Comparison of ENCODE assay signal across 8 mouse cellular contexts in the genomic region with DNA sequence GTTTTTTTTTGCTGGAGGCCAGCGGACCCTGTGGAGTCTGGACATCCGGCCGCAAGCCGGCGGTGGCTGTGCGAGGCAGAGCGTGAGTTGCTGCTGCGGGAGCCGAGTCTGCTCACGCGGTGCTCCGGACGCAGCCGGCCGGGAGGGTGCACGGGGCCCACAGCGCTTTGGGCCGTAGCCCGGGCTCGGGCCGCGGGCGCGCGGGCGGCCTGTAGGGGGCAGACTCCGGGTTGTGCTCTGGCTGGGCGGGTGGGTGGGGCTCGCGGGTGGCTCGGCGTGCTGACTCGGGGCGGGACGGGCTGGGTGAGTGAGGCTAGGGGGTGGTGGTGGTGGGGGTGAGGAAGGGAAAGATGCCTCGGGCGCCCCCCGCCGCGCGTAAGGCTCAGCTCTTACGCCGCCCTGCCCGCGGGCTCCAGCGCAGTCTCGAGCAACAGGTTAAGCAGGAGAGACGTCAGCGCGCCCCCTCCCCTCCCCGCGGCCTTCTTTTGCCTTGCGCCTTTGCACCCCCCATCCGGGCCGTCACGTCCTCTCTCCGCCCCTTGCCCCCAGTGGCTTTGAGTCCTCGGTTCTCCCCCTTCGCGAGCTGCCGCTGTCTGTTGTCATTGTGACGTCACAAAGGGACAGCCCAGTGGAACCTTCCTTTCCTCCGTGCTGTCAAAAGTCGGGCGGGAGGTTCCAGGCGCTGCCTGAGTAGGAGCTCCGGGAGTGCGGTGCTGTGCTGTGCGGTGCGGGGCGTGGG. TPM values are rescaled to one million over a fixed set of nuclear protein-coding genes. Genes with fewer than 3 reads are reported as not detected.
A peak's percentile ranks its signal among the peaks of the same experiment; 100 is the strongest.
DNase-seq lines count a peak whose midpoint lies in the region; ATAC-seq and TF ChIP-seq lines count a peak whose summit lies in the region.

No protein-coding gene starts in this region.

- no peaks in the 10 kb centered on the region for H3K27me3 ChIP-seq in embryonic facial prominence, embryonic 11.5 days (ENCODE audit: control insufficient read depth, insufficient read depth, low read length)
- no peaks in the 10 kb centered on the region for H3K27me3 ChIP-seq in limb, embryonic 14.5 days (ENCODE audit: control insufficient read depth, insufficient read depth, low read length)
- H3K27me3 ChIP-seq in midbrain, embryonic 16.5 days (ENCODE audit: control insufficient read depth, insufficient read depth, low read depth, low read length), result no peaks in the 10 kb centered on the region
- H3K27me3 ChIP-seq in spleen, adult 2 months (ENCODE audit: control insufficient read depth, insufficient read depth, low read length), result no peaks in the 10 kb centered on the region; the same call in 1 of the 2 replicates

- peak; percentile 60; the same call in 1 of the 2 replicates for TF ChIP-seq CTCF in spleen, adult 2 months (IDR thresholded peaks at IDR 0.05; ENCODE audit: extremely low read depth, insufficient read depth, insufficient read length, insufficient replicate concordance)

- peak overlapping the region; percentile 52 for H3K27ac ChIP-seq in embryonic facial prominence, embryonic 11.5 days (replicated peaks; ENCODE audit: low read depth, low read length)
- peak overlapping the region; percentile 75 for H3K27ac ChIP-seq in limb, embryonic 14.5 days (replicated peaks; ENCODE audit: low read depth, low read length)
- peak overlapping the region; percentile 73 for H3K27ac ChIP-seq in midbrain, embryonic 16.5 days (ENCODE audit: low read length)
- H3K27ac ChIP-seq in spleen, adult 2 months (ENCODE audit: insufficient read depth, low read length), result peak overlapping the region; percentile 75

- 0% methylated on average over 43 of the region's 71 CpGs for WGBS in embryonic facial prominence, embryonic 11.5 days
- 0% methylated on average over 52 of the region's 71 CpGs for WGBS in limb, embryonic 14.5 days
- WGBS in midbrain, embryonic 16.5 days, result 0% methylated on average over 51 of the region's 71 CpGs
- WGBS in spleen, adult 2 months, result 1% methylated on average over 69 of the region's 71 CpGs

- H3K4me2 ChIP-seq in embryonic facial prominence, embryonic 11.5 days (ENCODE audit: low read depth, low read length), result peak overlapping the region; percentile 78
- peak overlapping the region; percentile 54 for H3K4me2 ChIP-seq in limb, embryonic 14.5 days (replicated peaks; ENCODE audit: low read depth, low read length, severe bottlenecking)
- H3K4me2 ChIP-seq in midbrain, embryonic 16.5 days (ENCODE audit: low read length), result peak overlapping the region; percentile 81

- no peak for TF ChIP-seq POLR2A in limb, embryonic 14.5 days (IDR thresholded peaks at IDR 0.05; ENCODE audit: borderline replicate concordance, extremely low read depth, insufficient read depth, insufficient read length)
- no peak for TF ChIP-seq POLR2A in spleen, adult 2 months (IDR thresholded peaks at IDR 0.05; ENCODE audit: low read depth, low read length)

- H3K36me3 ChIP-seq in embryonic facial prominence, embryonic 11.5 days (replicated peaks; ENCODE audit: control insufficient read depth, insufficient read depth, low read depth, low read length), result no peaks in the 10 kb centered on the region
- H3K36me3 ChIP-seq in limb, embryonic 14.5 days (ENCODE audit: control insufficient read depth, insufficient read depth, low read length), result no peaks in the 10 kb centered on the region
- H3K36me3 ChIP-seq in midbrain, embryonic 16.5 days (ENCODE audit: control insufficient read depth, insufficient read depth, low read length), result no peaks in the 10 kb centered on the region
- H3K36me3 ChIP-seq in spleen, adult 2 months (ENCODE audit: control insufficient read depth, insufficient read depth, low read length), result no peaks in the 10 kb centered on the region

- peak overlapping the region; percentile 74 for H3K9ac ChIP-seq in embryonic facial prominence, embryonic 11.5 days (replicated peaks; ENCODE audit: low read length)
- peak overlapping the region; percentile 94 for H3K9ac ChIP-seq in limb, embryonic 14.5 days (ENCODE audit: low read depth, low read length, severe bottlenecking)
- H3K9ac ChIP-seq in midbrain, embryonic 16.5 days (ENCODE audit: low read depth, low read length), result peak overlapping the region; percentile 84

- no peaks in the 10 kb centered on the region for H3K9me3 ChIP-seq in embryonic facial prominence, embryonic 11.5 days (replicated peaks; ENCODE audit: control insufficient read depth, low read length)
- no peaks in the 10 kb centered on the region for H3K9me3 ChIP-seq in limb, embryonic 14.5 days (ENCODE audit: control insufficient read depth, low read length)
- no peaks in the 10 kb centered on the region for H3K9me3 ChIP-seq in midbrain, embryonic 16.5 days (replicated peaks; ENCODE audit: control insufficient read depth, low read length, poor library complexity, severe bottlenecking)

- ATAC-seq in embryonic facial prominence, embryonic 11.5 days (replicated peaks; ENCODE audit: insufficient number of reproducible peaks, low FRiP score, low TSS enrichment, low read depth), result peak; percentile 10; the same call in 1 of the 2 replicates
- peak; percentile 21; the same call in 1 of the 2 replicates for ATAC-seq in limb, embryonic 14.5 days (ENCODE audit: low FRiP score, low read depth)
- ATAC-seq in midbrain, embryonic 16.5 days, result 0 out of 2 replicates have a peak, but pooled peaks have one; percentile 4

- no peaks in the 10 kb centered on the region; the same call in 1 of the 2 replicates for H3K4me1 ChIP-seq in embryonic facial prominence, embryonic 11.5 days (ENCODE audit: control insufficient read depth, insufficient read depth, low read length)
- H3K4me1 ChIP-seq in limb, embryonic 14.5 days (ENCODE audit: control insufficient read depth, insufficient read depth, low read length), result peaks cover 30% of the 10 kb centered on the region
- H3K4me1 ChIP-seq in midbrain, embryonic 16.5 days (ENCODE audit: control insufficient read depth, insufficient read depth, low read length), result peaks cover 20% of the 10 kb centered on the region
- peaks cover 4% of the 10 kb centered on the region for H3K4me1 ChIP-seq in spleen, adult 2 months (ENCODE audit: control insufficient read depth, insufficient read depth, insufficient read length)

- peak; percentile 77 for DNase-seq in layer of hippocampus, adult 11-12 months (ENCODE audit: low spot score)
- no peak for DNase-seq in layer of hippocampus, adult 9-10 months (ENCODE audit: low spot score)
- peak; percentile 82 for DNase-seq in embryonic facial prominence, embryonic 11.5 days (ENCODE audit: low spot score)
- DNase-seq in heart, adult 11 months, result peak; percentile 99
- DNase-seq in kidney, adult 18-20 months, result peak; percentile 90
- peak; percentile 73 for DNase-seq in limb, embryonic 14.5 days (ENCODE audit: low spot score)
- peak; percentile 81 to 88 for DNase-seq in spleen, adult 2 months (ENCODE audit: low read depth in 1 of 2, low spot score in 2 of 2)

- H3K4me3 ChIP-seq in embryonic facial prominence, embryonic 11.5 days (ENCODE audit: low read depth, low read length), result peak overlapping the region; percentile 73
- peak overlapping the region; percentile 79 for H3K4me3 ChIP-seq in limb, embryonic 14.5 days (replicated peaks; ENCODE audit: low read length)
- peak overlapping the region; percentile 87 for H3K4me3 ChIP-seq in midbrain, embryonic 16.5 days (ENCODE audit: low read depth, low read length)
- H3K4me3 ChIP-seq in spleen, adult 2 months (ENCODE audit: extremely low read depth, insufficient read depth, insufficient read length), result peak overlapping the region; percentile 80

RNA-seq across cellular contexts. Expression of a gene that starts 4.3 kb away (rescaled TPM):
- 32.9 and 35.8 TPM in 2 replicates for polyA plus RNA-seq in embryonic facial prominence, embryonic 11.5 days (2014; fragmentation: Nextera tagmentation; extraction: Ambion mirVana)
- polyA plus RNA-seq in limb, embryonic 14.5 days (2012; rRNA removed), result 25.7 and 29.9 TPM in 2 replicates
- polyA plus RNA-seq in limb, embryonic 14.5 days (2014; fragmentation: Nextera tagmentation; extraction: Ambion mirVana), result 22.8 and 28.4 TPM in 2 replicates
- polyA plus RNA-seq in midbrain, embryonic 16.5 days (2015; fragmentation: Nextera tagmentation; extraction: Ambion mirVana), result 36.6 and 44.6 TPM in 2 replicates
- 10.9 and 14.3 TPM in 2 replicates for polyA plus RNA-seq in spleen, adult 2 months (2012; rRNA removed)
